Mouse (Mus musculus) heart, postnatal 0 days (tissue): ENCODE data around the gene Cacna1c. TPM values are rescaled to one million over a fixed set of nuclear protein-coding genes. Genes with fewer than 3 reads are reported as not detected.

Experiments used
- ATAC-seq: fragments of 200-750 bp; cut with Nextera tagmentation; 2 replicates; pipeline ENCODE4 v1.8.0; 2017; ENCODE audit warnings: low read depth, moderate number of reproducible peaks, moderate library complexity; ENCODE audit not compliant: insufficient read depth
- DNase-seq: peaks from one replicate; pipeline ENCODE4 v3.0.0-alpha.2; 2016; ENCODE audit warnings: low spot score
- H3K27ac ChIP-seq: fragments of 300-500 bp; sonication (generic); 2 replicates; pipeline ENCODE4 v1.5.1; 2014; ENCODE audit warnings: low read depth, mild to moderate bottlenecking
- H3K27me3 ChIP-seq: fragments of 300-500 bp; sonication (generic); 2 replicates; pipeline ENCODE4 v1.6.1; 2014; ENCODE audit warnings: low read length, mixed read lengths; ENCODE audit not compliant: control insufficient read depth, insufficient read depth
- H3K36me3 ChIP-seq: fragments of 300-500 bp; sonication (generic); replicated peaks from 2 replicates; pipeline ENCODE4 v1.6.1; 2014; ENCODE audit warnings: low read length, mixed read lengths; ENCODE audit not compliant: control insufficient read depth, insufficient read depth
- H3K4me1 ChIP-seq: fragments of 300-500 bp; sonication (generic); 2 replicates; pipeline ENCODE4 v1.6.1; 2014; ENCODE audit warnings: antibody characterized with exemption; ENCODE audit not compliant: control insufficient read depth, insufficient read depth
- H3K4me2 ChIP-seq: fragments of 300-500 bp; sonication (generic); 2 replicates; pipeline ENCODE4 v1.6.1; 2014; ENCODE audit warnings: low read depth, mild to moderate bottlenecking, low read length, moderate library complexity
- H3K4me3 ChIP-seq: fragments of 300-500 bp; sonication (generic); 2 replicates; pipeline ENCODE4 v1.5.1; 2014; ENCODE audit warnings: low read depth, low read length
- H3K9ac ChIP-seq: fragments of 300-500 bp; sonication (generic); replicated peaks from 2 replicates; pipeline ENCODE4 v1.6.1; 2014; ENCODE audit warnings: low read depth, low read length, mixed read lengths
- H3K9me3 ChIP-seq: fragments of 300-500 bp; sonication (generic); replicated peaks from 2 replicates; pipeline ENCODE4 v1.6.1; 2016; ENCODE audit warnings: low read length; ENCODE audit not compliant: control insufficient read depth
- CTCF ChIP-seq: IDR thresholded peaks from 2 replicates; pipeline ENCODE4 v1.5.1; 2016; ENCODE audit warnings: antibody characterized with exemption, control low read depth, low read depth
- EP300 ChIP-seq: IDR thresholded peaks from 2 replicates; pipeline ENCODE4 v1.6.1; 2016; ENCODE audit warnings: antibody characterized with exemption, low read depth
- WGBS: fragments of 180-500 bp; shearing (Covaris S2); extraction: QIAGEN DNeasy Blood & Tissue Kit; methylation state at CpG from one replicate; pipeline ENCODE4 v1.1.7; 2014; 5-methylcytosine and 5-hydroxymethylcytosine counted together
- polyA plus RNA-seq: library from polyadenylated mRNA; unstranded; fragments of >200 nt; fragmentation: Nextera tagmentation; extraction: Ambion mirVana; gene quantifications from 2 replicates; pipeline ENCODE4 v1.2.1, GENCODE M21; 2015
- total RNA-seq: library from RNA; depleted of rRNA; stranded (reverse); fragments of >200 nt; gene quantifications from 2 replicates; pipeline ENCODE4 v1.2.3, GENCODE M21; 2014; ENCODE audit warnings: low replicate concordance

Cacna1c gene
- total and polyA plus RNA-seq, 2 experiments from 2014 or later: 51.3 to 159 TPM

DNA sequence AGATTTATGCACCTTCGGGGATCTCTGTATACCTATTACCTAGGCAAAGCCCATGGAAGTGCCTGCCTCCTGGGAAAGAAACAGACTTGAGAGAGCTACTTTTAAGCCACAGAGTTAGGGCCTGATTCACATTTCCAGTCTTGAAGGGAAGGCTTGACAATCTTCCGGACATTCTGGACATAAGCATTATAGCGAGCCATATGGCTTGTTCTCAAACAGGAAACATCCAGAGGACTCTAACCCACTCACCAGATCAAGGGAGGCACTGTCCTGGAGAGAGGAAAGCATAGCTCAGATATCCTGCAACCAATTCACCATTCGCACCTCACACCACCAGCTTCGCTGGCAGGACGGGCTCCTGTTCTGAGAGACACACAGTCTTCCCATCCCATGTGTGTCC, 302.2 kb downstream of the Cacna1c start:
- ATAC-seq: no peak
- H3K36me3 ChIP-seq: no peaks in the 10 kb centered on the region
- no peak for DNase-seq
- no peak overlapping the region for H3K9ac ChIP-seq
- H3K9me3 ChIP-seq: no peaks in the 10 kb centered on the region
- WGBS: 85% methylated on average over 6 of the region's 6 CpGs
- H3K27me3 ChIP-seq: no peaks in the 10 kb centered on the region
- H3K4me2 ChIP-seq: no peak overlapping the region
- H3K4me3 ChIP-seq: no peak overlapping the region
- no peak for TF ChIP-seq CTCF
- no peak for TF ChIP-seq EP300
- H3K4me1 ChIP-seq: peaks cover 20% of the 10 kb centered on the region
- no peak overlapping the region for H3K27ac ChIP-seq

DNA sequence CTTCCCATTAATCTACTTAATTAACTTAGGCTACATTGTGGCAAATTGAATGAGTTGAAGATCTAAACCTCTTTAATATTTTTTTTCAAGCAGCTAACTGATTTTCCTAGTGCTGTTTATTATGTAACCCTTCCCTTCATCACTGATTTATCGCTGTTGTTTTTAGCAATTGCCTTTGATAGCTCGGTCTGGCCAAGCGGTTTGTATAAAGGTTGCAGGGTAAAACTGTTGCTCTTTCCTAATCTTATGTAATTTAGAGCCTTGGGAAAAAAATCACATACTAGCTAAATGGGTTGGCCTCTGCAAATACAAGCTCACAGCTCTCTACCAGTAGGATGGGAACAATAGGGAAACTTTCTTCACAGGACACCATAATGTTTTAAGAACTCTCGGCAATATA, 306.8 kb downstream of the Cacna1c start:
- H3K4me1 ChIP-seq: peaks cover 30% of the 10 kb centered on the region
- no peak overlapping the region for H3K4me2 ChIP-seq
- ATAC-seq (no peak), DNase-seq (no peak)
- no peak overlapping the region for H3K9ac ChIP-seq
- no peaks in the 10 kb centered on the region for H3K27me3 ChIP-seq
- no peak for TF ChIP-seq EP300
- no peak for TF ChIP-seq CTCF
- H3K9me3 ChIP-seq: no peaks in the 10 kb centered on the region
- 75% methylated on average over 4 of the region's 4 CpGs for WGBS
- no peak overlapping the region for H3K27ac ChIP-seq
- no peaks in the 10 kb centered on the region for H3K36me3 ChIP-seq
- no peak overlapping the region for H3K4me3 ChIP-seq

DNA sequence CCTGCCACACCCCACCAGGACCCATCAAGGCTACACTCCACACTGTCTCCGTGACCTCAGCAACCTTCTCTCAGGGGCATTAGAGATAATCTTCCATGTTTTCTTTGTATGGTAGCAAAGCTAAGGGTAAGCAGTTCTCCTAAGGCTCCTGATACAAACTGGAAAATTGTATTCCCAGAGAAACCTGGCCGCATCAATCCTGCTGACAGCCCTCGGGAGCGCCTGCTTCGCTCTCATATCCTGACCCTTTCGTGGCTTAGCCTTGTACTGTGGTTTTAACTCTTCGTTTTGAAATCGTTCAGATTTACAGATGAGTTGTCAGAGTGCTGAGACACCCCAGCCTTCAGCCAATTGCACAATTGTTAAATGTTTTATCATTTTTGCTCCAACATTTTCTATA, 309.2 kb downstream of the Cacna1c start:
- no peak for ATAC-seq
- no peak for DNase-seq
- Histone ChIP-seq H3K4me3 (no peak overlapping the region), H3K36me3 (no peaks in the 10 kb centered on the region), H3K4me2 (no peak overlapping the region), H3K27me3 (no peaks in the 10 kb centered on the region), H3K4me1 (peaks cover 41% of the 10 kb centered on the region), H3K9ac (no peak overlapping the region), H3K27ac (no peak overlapping the region), H3K9me3 (no peaks in the 10 kb centered on the region)
- WGBS: 53% methylated on average over 8 of the region's 8 CpGs
- no peak for TF ChIP-seq CTCF
- no peak for TF ChIP-seq EP300

DNA sequence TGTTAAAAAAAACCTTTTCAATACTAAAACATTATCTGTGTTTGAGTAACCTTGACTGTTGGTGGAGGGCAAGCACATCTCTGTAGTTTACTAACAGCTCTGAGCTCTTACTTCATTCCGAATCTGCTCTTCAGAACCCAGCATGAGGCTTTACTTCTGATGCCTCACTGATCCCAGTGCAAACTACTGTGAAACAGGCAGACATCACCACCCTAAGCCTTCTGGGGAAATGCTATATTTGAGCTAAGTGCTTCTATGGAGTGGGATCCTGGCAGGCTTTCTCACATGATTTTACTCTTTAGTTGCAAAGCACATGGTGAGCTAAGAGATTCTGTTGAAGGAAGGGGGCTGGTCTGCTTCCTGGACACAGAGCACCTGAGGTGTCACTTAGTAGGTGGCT, 311.3 kb downstream of the Cacna1c start:
- Histone ChIP-seq H3K4me1 (peaks cover 34% of the 10 kb centered on the region), H3K4me3 (no peak overlapping the region), H3K36me3 (no peaks in the 10 kb centered on the region), H3K27ac (peak overlapping the region; percentile 77; the same call in 1 of the 2 replicates), H3K9me3 (no peaks in the 10 kb centered on the region), H3K27me3 (no peaks in the 10 kb centered on the region), H3K4me2 (no peak overlapping the region), H3K9ac (no peak overlapping the region)
- ATAC-seq (no peak), DNase-seq (no peak)
- no peak for TF ChIP-seq EP300
- TF ChIP-seq CTCF: no peak
- 23% methylated on average over 1 of the region's 1 CpGs for WGBS

DNA sequence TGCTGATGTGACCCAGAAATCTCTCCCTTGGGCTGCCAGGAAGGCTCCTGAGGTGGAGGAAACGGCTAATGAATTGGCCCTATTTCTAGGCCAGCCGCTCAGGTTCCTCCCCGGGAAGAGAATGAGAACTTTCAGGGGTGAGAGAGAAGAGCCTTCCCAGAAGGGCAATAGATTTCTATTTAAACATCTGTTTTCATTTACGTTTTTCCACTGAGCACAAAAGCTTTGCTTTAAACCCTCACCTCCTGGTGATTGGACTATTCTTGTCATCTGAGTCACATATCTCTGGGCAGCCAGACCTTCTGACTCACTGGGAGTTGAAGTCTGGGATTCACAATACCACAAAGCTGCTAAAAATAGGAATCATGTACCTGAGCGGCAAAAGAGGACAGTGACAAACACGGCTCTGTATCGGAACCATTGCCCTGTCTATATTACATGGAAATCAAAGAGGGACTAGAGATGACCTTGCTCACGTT, 312.1 kb downstream of the Cacna1c start:
- Histone ChIP-seq H3K4me1 (peaks cover 34% of the 10 kb centered on the region), H3K9ac (no peak overlapping the region), H3K27me3 (no peaks in the 10 kb centered on the region), H3K4me2 (peak overlapping the region; percentile 44), H3K9me3 (no peaks in the 10 kb centered on the region), H3K4me3 (0 out of 2 replicates have a peak overlapping the region, but pooled peaks have one; percentile 5), H3K27ac (peak overlapping the region; percentile 77), H3K36me3 (no peaks in the 10 kb centered on the region)
- ATAC-seq (peak; percentile 77), DNase-seq (peak; percentile 78)
- 25% methylated on average over 8 of the region's 8 CpGs for WGBS
- TF ChIP-seq CTCF (no peak), EP300 (no peak)

DNA sequence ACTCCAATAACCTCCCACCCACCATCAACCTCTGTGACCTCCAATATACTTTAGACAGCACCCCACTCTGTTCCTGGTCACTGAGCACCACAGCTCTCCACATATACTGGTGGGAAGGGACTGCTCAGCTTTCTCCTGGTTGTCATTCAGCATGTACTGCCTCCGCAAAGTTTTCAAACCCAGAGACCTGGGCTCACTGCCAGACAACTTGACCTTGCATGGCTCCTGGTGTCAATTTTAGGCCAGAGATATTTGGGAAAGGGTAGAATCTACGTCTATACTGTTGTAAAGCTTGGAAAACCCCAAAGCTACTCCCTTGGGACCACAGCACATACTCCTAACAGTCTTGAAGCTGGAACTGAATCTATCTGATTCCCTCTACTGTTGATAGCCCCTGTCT, 320.0 kb downstream of the Cacna1c start:
- Histone ChIP-seq H3K4me1 (peaks cover 50% of the 10 kb centered on the region), H3K4me2 (peak overlapping the region; percentile 14; the same call in 1 of the 2 replicates), H3K36me3 (no peaks in the 10 kb centered on the region), H3K9me3 (no peaks in the 10 kb centered on the region), H3K27ac (peak overlapping the region; percentile 35), H3K27me3 (no peaks in the 10 kb centered on the region), H3K4me3 (no peak overlapping the region), H3K9ac (no peak overlapping the region)
- TF ChIP-seq EP300 (no peak), CTCF (no peak)
- ATAC-seq: peak; percentile 54
- DNase-seq: peak; percentile 60
- 12% methylated on average over 2 of the region's 2 CpGs for WGBS
